ENCODE assay signal across 11 mouse cellular contexts in genomic region chr2:155727764-155728395, GRCm38 (mm10). TPM values are rescaled to one million over a fixed set of nuclear protein-coding genes. Genes with fewer than 3 reads are reported as not detected.
DNase-seq lines count a peak whose midpoint lies in the region; ATAC-seq and TF ChIP-seq lines count a peak whose summit lies in the region.
"Had no signal": no experiment of that assay in that cellular context is flagged by ENCODE, and none has a peak within 500 bp of the region (broad histone marks: within the 10 kb centered on the region; RNA-seq: fewer than 3 reads in every experiment).

No protein-coding gene starts in this region.

- no peak overlapping the region for H3K27ac ChIP-seq in kidney, embryonic 14.5 days (ENCODE audit: low read depth, low read length)
- no peak overlapping the region for H3K27ac ChIP-seq in hindbrain, embryonic 14.5 days
- no peak overlapping the region for H3K27ac ChIP-seq in midbrain, embryonic 15.5 days
- H3K27ac ChIP-seq: heart, adult 2 months had no signal

- no peak for ATAC-seq in kidney, embryonic 14.5 days (ENCODE audit: low FRiP score, low TSS enrichment)
- no peak for ATAC-seq in hindbrain, embryonic 14.5 days (ENCODE audit: low FRiP score)
- no peak for ATAC-seq in midbrain, embryonic 15.5 days (replicated peaks)

- 0 out of 2 replicates have a peak overlapping the region, but pooled peaks have one; percentile 68 for H3K4me2 ChIP-seq in kidney, embryonic 14.5 days (replicated peaks; ENCODE audit: low read depth, low read length)
- peak overlapping the region; percentile 88; the same call in 1 of the 2 replicates for H3K4me2 ChIP-seq in hindbrain, embryonic 14.5 days (replicated peaks)
- peak overlapping the region; percentile 83 for H3K4me2 ChIP-seq in midbrain, embryonic 15.5 days

- H3K4me1 ChIP-seq in kidney, embryonic 14.5 days (ENCODE audit: control insufficient read depth, insufficient read depth, low read length), result peaks cover 5% of the 10 kb centered on the region; the same call in 1 of the 2 replicates
- peaks cover 16% of the 10 kb centered on the region for H3K4me1 ChIP-seq in E14TG2a.4 (replicated peaks; ENCODE audit: low read depth, low read length)
- H3K4me1 ChIP-seq in hindbrain, embryonic 14.5 days (replicated peaks; ENCODE audit: control insufficient read depth, insufficient read depth, low read length), result peaks cover 7% of the 10 kb centered on the region
- peaks cover 16% of the 10 kb centered on the region for H3K4me1 ChIP-seq in midbrain, embryonic 15.5 days

- no peak overlapping the region for H3K9ac ChIP-seq in kidney, embryonic 14.5 days (ENCODE audit: low read depth, low read length)
- no peak overlapping the region for H3K9ac ChIP-seq in hindbrain, embryonic 14.5 days
- no peak overlapping the region for H3K9ac ChIP-seq in midbrain, embryonic 15.5 days

- 61% methylated on average over 7 of the region's 7 CpGs for WGBS in kidney, embryonic 14.5 days
- whole genome bisulfite sequencing in hindbrain, embryonic 14.5 days, result 88% methylated on average over 7 of the region's 7 CpGs
- 86% methylated on average over 7 of the region's 7 CpGs for WGBS in midbrain, embryonic 15.5 days

- no peaks in the 10 kb centered on the region for H3K9me3 ChIP-seq in kidney, embryonic 14.5 days (ENCODE audit: control insufficient read depth, low read length)
- H3K9me3 ChIP-seq in E14TG2a.4 (ENCODE audit: low read length), result no peaks in the 10 kb centered on the region
- no peaks in the 10 kb centered on the region for H3K9me3 ChIP-seq in hindbrain, embryonic 14.5 days (ENCODE audit: control insufficient read depth, low read length)
- no peaks in the 10 kb centered on the region for H3K9me3 ChIP-seq in midbrain, embryonic 15.5 days

- no peaks in the 10 kb centered on the region for H3K36me3 ChIP-seq in kidney, embryonic 14.5 days (ENCODE audit: control insufficient read depth, insufficient read depth, low read length)
- peaks cover 23% of the 10 kb centered on the region for H3K36me3 ChIP-seq in E14TG2a.4 (ENCODE audit: insufficient read depth, low read length)
- H3K36me3 ChIP-seq in hindbrain, embryonic 14.5 days (replicated peaks; ENCODE audit: control insufficient read depth, insufficient read depth), result peaks cover 35% of the 10 kb centered on the region
- H3K36me3 ChIP-seq in midbrain, embryonic 15.5 days (replicated peaks), result 0 out of 2 replicates have a peak, but pooled peaks cover 9% of the 10 kb centered on the region

- no peak for TF ChIP-seq CTCF in E14TG2a.4 (conservative IDR thresholded peaks at IDR 0.05; ENCODE audit: low read length)

- no peaks in the 10 kb centered on the region for H3K27me3 ChIP-seq in kidney, embryonic 14.5 days (ENCODE audit: control insufficient read depth, insufficient read depth, low read length)
- H3K27me3 ChIP-seq in E14TG2a.4 (ENCODE audit: insufficient read depth, low read length), result no peaks in the 10 kb centered on the region
- no peaks in the 10 kb centered on the region for H3K27me3 ChIP-seq in hindbrain, embryonic 14.5 days (ENCODE audit: control insufficient read depth, insufficient read depth, low read length)
- H3K27me3 ChIP-seq in midbrain, embryonic 15.5 days (replicated peaks), result no peaks in the 10 kb centered on the region

- intact Hi-C loops in left cerebral cortex, postnatal 10 days (cut with DNase I), result no loop called here

- DNase-seq in kidney, adult 11 months, result no peak
- no peak for DNase-seq in hindbrain, embryonic 14.5 days (ENCODE audit: low spot score)
- DNase-seq in cerebellum, postnatal 14 days, result no peak
- no peak for DNase-seq in right cerebral cortex, adult 18-20 months
- DNase-seq in left cerebral cortex, postnatal 10 days (ENCODE audit: extremely low spot score in 1 of 2, low spot score in 2 of 2), result no peak
- DNase-seq: heart, adult 2 months had no signal

- no peak overlapping the region for H3K4me3 ChIP-seq in kidney, embryonic 14.5 days (ENCODE audit: low read length)
- peak overlapping the region; percentile 94 for H3K4me3 ChIP-seq in E14TG2a.4 (replicated peaks; ENCODE audit: low read length)
- peak overlapping the region; percentile 77; the same call in 1 of the 2 replicates for H3K4me3 ChIP-seq in hindbrain, embryonic 14.5 days (replicated peaks; ENCODE audit: low read length)
- H3K4me3 ChIP-seq in midbrain, embryonic 15.5 days, result peak overlapping the region; percentile 85; the same call in 1 of the 2 replicates

RNA-seq across cellular contexts. Expression of gene Edem2, which starts 1.4 kb away (rescaled TPM):
- polyA plus RNA-seq in kidney, embryonic 14.5 days (2014; fragmentation: Nextera tagmentation; extraction: Ambion mirVana), result 27.4 and 36.0 TPM in 2 replicates
- polyA plus RNA-seq in hindbrain, embryonic 14.5 days (2014; fragmentation: Nextera tagmentation; extraction: Ambion mirVana), result 34.2 and 38.6 TPM in 2 replicates
- polyA plus RNA-seq in midbrain, embryonic 15.5 days (2015; fragmentation: Nextera tagmentation; extraction: Ambion mirVana), result 51.0 and 52.7 TPM in 2 replicates
- 10 to 100 TPM; 19.2 to 19.8 TPM for total RNA-seq in left cerebral cortex, postnatal 10 days (2021)

RNA-seq across cellular contexts. Expression of gene Gm17581, which starts 7.8 kb away (rescaled TPM):
- polyA plus RNA-seq in kidney, embryonic 14.5 days (2014; fragmentation: Nextera tagmentation; extraction: Ambion mirVana), result not detected in 2 replicates
- polyA plus RNA-seq in hindbrain, embryonic 14.5 days (2014; fragmentation: Nextera tagmentation; extraction: Ambion mirVana), result not detected in 2 replicates
- polyA plus RNA-seq in midbrain, embryonic 15.5 days (2015; fragmentation: Nextera tagmentation; extraction: Ambion mirVana), result not detected in 2 replicates
- total RNA-seq in left cerebral cortex, postnatal 10 days (2021), result not detected
- total RNA-seq: heart, adult 2 months; left cerebral cortex, postnatal 14 days had no signal
- polyA plus RNA-seq: cortical plate, adult 2 months; heart, adult 2 months had no signal

RNA-seq across cellular contexts. Expression of gene Procr, which starts 23.0 kb away (rescaled TPM):
- polyA plus RNA-seq in kidney, embryonic 14.5 days (2014; fragmentation: Nextera tagmentation; extraction: Ambion mirVana), result 7.7 and 8.2 TPM in 2 replicates
- polyA plus RNA-seq in hindbrain, embryonic 14.5 days (2014; fragmentation: Nextera tagmentation; extraction: Ambion mirVana), result 3.0 and 3.6 TPM in 2 replicates
- polyA plus RNA-seq in midbrain, embryonic 15.5 days (2015; fragmentation: Nextera tagmentation; extraction: Ambion mirVana), result 2.3 and 3.2 TPM in 2 replicates
- 1 to 10 TPM; 2.3 to 3.0 TPM for total RNA-seq in left cerebral cortex, postnatal 10 days (2021)

RNA-seq across cellular contexts. Expression of gene Trpc4ap, which starts 35.7 kb away (rescaled TPM):
- 105 and 134 TPM in 2 replicates for polyA plus RNA-seq in kidney, embryonic 14.5 days (2014; fragmentation: Nextera tagmentation; extraction: Ambion mirVana)
- 163 and 176 TPM in 2 replicates for polyA plus RNA-seq in hindbrain, embryonic 14.5 days (2014; fragmentation: Nextera tagmentation; extraction: Ambion mirVana)
- polyA plus RNA-seq in midbrain, embryonic 15.5 days (2015; fragmentation: Nextera tagmentation; extraction: Ambion mirVana), result 165 and 166 TPM in 2 replicates
- 100 to 1,000 TPM; 135 TPM for total RNA-seq in left cerebral cortex, postnatal 10 days (2021)

RNA-seq across cellular contexts. Expression of gene Mmp24, which starts 47.3 kb away (rescaled TPM):
- polyA plus RNA-seq in kidney, embryonic 14.5 days (2014; fragmentation: Nextera tagmentation; extraction: Ambion mirVana), result not detected in 2 replicates
- polyA plus RNA-seq in hindbrain, embryonic 14.5 days (2014; fragmentation: Nextera tagmentation; extraction: Ambion mirVana), result 17.9 and 20.7 TPM in 2 replicates
- 19.3 and 21.6 TPM in 2 replicates for polyA plus RNA-seq in midbrain, embryonic 15.5 days (2015; fragmentation: Nextera tagmentation; extraction: Ambion mirVana)
- 10 to 100 TPM; 63.7 to 75.3 TPM for total RNA-seq in left cerebral cortex, postnatal 10 days (2021)
- total RNA-seq: heart, adult 2 months had no signal
- polyA plus RNA-seq: heart, adult 2 months had no signal
